Mouse (Mus musculus): Measurements from ENCODE around the gene Ftl1.

DNA sequence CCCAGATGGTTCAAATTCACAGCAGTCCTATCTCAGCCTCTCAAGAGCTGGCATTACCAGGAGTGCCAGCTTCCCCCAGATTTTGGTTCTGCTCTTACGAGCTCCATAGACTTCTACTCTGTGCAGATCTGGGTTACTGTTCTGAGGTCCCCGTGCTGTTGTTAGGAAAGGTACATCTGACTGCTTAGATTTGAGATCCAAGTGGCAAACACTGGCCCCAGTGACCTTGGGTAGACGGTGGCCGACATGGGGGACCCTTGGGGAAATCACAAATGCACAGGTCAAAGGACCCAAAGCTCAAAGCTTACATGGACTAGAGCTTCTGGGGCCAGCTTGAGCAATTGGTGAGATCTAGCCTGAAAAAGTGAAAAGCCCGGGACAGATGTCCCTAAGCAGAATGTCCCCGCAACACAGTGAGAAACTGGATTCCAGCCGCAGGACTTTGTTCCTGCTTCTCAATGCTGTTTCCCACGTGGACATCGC, 2.9 kb downstream of the Ftl1 start:
- TF ChIP-seq CTCF (IDR thresholded peaks at IDR 0.05; ENCODE audit: low read depth) = no peak
- TF ChIP-seq EP300 (IDR thresholded peaks at IDR 0.05; ENCODE audit: low read depth) = no peak
